Mouse (Mus musculus): Measurements from ENCODE around the gene Pltp. TPM values are rescaled to one million over a fixed set of nuclear protein-coding genes. Genes with fewer than 3 reads are reported as not detected.

Gene Pltp
- total RNA-seq (2012; rRNA removed) = 4.4 and 5.5 TPM in 2 replicates
- total RNA-seq (2014; rRNA removed) = 0.85 and 1.1 TPM in 2 replicates
- 0.94 and 0.98 TPM in 2 replicates for polyA plus RNA-seq (2012; ENCODE audit: insufficient read length, low read depth)

DNA sequence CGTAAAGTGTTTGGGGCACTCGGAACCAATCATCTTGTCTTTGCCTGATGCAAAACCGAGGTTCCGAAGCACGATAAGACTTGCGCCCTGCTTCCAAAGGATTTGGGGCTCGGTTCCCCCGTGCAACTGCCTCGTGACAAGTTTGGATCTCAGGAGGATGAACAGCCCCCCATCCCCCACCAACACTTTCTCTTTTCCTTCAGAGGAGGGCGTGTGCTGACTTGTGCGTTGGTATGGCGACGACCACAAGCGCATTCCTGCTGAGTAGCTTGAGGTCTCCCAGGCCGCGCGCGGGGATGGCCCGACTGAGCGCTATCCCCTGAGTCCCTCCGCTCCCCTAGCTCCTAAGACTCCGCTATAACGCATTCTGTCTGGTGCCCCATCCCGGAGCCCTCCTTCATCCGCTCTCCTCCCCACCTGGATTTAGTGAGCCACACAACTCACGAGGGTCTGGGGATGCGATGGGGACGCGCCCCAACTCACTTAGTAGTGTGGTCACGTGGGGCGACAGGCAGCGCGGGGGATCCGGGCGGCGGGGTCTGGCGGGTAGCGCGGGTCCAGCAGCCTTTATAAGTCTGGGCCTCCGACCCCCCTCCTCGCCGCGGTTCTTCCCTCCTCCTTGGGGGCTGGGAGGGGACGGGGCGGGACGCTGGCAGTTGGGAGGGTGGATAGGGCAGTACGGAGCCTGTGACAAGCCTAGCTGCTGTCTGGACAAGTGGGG lies at the start of gene Pltp:
Gene Pltp, minus strand, starts transcription at position 611 of the 721 bp plus-strand sequence.
- in situ Hi-C loops (cut with MboI; ENCODE audit: low pct_ligation_motif_present, low pct_unique_long_range_greater_than_20kb, low sequenced_read_pairs) = no loop called here
- no peaks in the 10 kb centered on the region for H3K36me3 ChIP-seq (replicated peaks in 1 of 2; ENCODE audit: control insufficient read depth in 1 of 2, insufficient read depth in 1 of 2, low read length in 1 of 2)
- peak; percentile 59 for DNase-seq (ENCODE audit: extremely low read depth)

DNA sequence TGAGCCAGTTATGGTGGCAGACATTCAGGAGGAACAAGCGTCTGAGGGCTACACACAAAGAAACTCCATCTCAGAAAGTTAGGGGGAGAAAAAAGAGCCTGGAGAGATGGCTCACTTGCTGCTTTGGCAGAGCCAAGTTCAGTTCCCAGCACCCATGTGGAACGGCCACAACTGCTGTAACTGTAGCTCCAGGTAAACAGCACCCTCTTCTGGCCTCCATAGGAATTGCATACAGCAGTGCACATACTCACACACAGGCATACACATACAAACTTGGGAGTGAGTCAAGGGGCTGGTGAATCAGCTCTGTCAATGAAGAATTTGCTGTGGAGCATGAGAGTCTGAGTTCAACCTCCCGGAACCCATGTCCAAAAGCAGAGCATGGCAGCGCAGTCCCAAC lies 48.6 kb upstream of the Pltp start:
- in situ Hi-C loops (cut with MboI; ENCODE audit: low pct_ligation_motif_present, low pct_unique_long_range_greater_than_20kb, low sequenced_read_pairs) (no loop called here), dilution Hi-C loops (cut with MboI; ENCODE audit: extremely low pct_ligation_motif_present, extremely low pct_unique_long_range_greater_than_20kb, low sequenced_read_pairs) (no loop called here)
- TF ChIP-seq CTCF (conservative IDR thresholded peaks at IDR 0.05 in 1 of 2, IDR thresholded peaks at IDR 0.05 in 1 of 2; ENCODE audit: low read depth in 2 of 2, low read length in 2 of 2) (peak; percentile 29 to 34; a peak in 3 of 4 replicates), ELF1 (IDR thresholded peaks at IDR 0.05; ENCODE audit: low read depth, low read length) (no peak)
- peaks cover 21% of the 10 kb centered on the region for H3K9me3 ChIP-seq (replicated peaks; ENCODE audit: low read length)
- peaks cover 2 to 15% of the 10 kb centered on the region in 2 experiments; a peak in 3 of 4 replicates for H3K4me1 ChIP-seq (ENCODE audit: control insufficient read depth in 1 of 2, insufficient read depth in 2 of 2)
- no peak overlapping the region for H3K4me2 ChIP-seq (ENCODE audit: insufficient read depth, low read depth, poor library complexity, severe bottlenecking)
- DNase-seq (ENCODE audit: extremely low read depth) = no peak
- no peak overlapping the region for H3K9ac ChIP-seq (ENCODE audit: insufficient read depth, low read depth)
- no peak overlapping the region for H3K27ac ChIP-seq (ENCODE audit: insufficient read depth, low read depth)
- H3K36me3 ChIP-seq (replicated peaks in 1 of 2; ENCODE audit: control insufficient read depth in 1 of 2, insufficient read depth in 1 of 2, low read length in 1 of 2) = peaks cover 64 to 83% of the 10 kb centered on the region in 2 experiments
- no peaks in the 10 kb centered on the region for H3K27me3 ChIP-seq (replicated peaks)
- peaks cover 10% of the 10 kb centered on the region for H3K79me2 ChIP-seq (replicated peaks; ENCODE audit: control insufficient read depth, extremely low read depth, insufficient read depth, poor library complexity, severe bottlenecking)
- H3K4me3 ChIP-seq (replicated peaks in 1 of 3; ENCODE audit: low read depth in 2 of 3, low read length in 2 of 3, poor library complexity in 1 of 3) = no peak overlapping the region

More for the DNA sequence above, at the start of gene Pltp:
- Histone ChIP-seq H3K4me1 (ENCODE audit: control insufficient read depth in 1 of 2, insufficient read depth in 2 of 2) (peaks cover 0 to 36% of the 10 kb centered on the region in 2 experiments; a peak in 3 of 4 replicates), H3K79me2 (replicated peaks; ENCODE audit: control insufficient read depth, extremely low read depth, insufficient read depth, poor library complexity, severe bottlenecking) (no peaks in the 10 kb centered on the region), H3K4me2 (ENCODE audit: insufficient read depth, low read depth, poor library complexity, severe bottlenecking) (peak within 1 kb of the TSS; percentile 49), H3K9ac (ENCODE audit: insufficient read depth, low read depth) (0 out of 2 replicates have a peak within 1 kb of the TSS, but pooled peaks have one; percentile 7), H3K4me3 (replicated peaks in 1 of 3; ENCODE audit: low read depth in 2 of 3, low read length in 2 of 3, poor library complexity in 1 of 3) (peak within 1 kb of the TSS; percentile 46 to 57 (median 47)), H3K9me3 (replicated peaks; ENCODE audit: low read length) (no peaks in the 10 kb centered on the region), H3K27ac (ENCODE audit: insufficient read depth, low read depth) (no peak within 1 kb of the TSS), H3K27me3 (replicated peaks) (peaks cover 19% of the 10 kb centered on the region)
- dilution Hi-C loops (cut with MboI; ENCODE audit: extremely low pct_ligation_motif_present, extremely low pct_unique_long_range_greater_than_20kb, low sequenced_read_pairs) = no loop called here
- TF ChIP-seq POLR2AphosphoS2 (IDR thresholded peaks at IDR 0.05; ENCODE audit: low read depth, low read length) = no peak
- no peak for TF ChIP-seq RCOR1 (conservative IDR thresholded peaks at IDR 0.05; ENCODE audit: low read depth, low read length)
- TF ChIP-seq ELF1 (IDR thresholded peaks at IDR 0.05; ENCODE audit: low read depth, low read length) = no peak
- no peak for TF ChIP-seq ZC3H11A (IDR thresholded peaks at IDR 0.05; ENCODE audit: low read depth, low read length)
- peak; percentile 27; the same call in 1 of the 2 replicates for TF ChIP-seq IRF4 (IDR thresholded peaks at IDR 0.05; ENCODE audit: low read depth, low read length)
- TF ChIP-seq EP300 (IDR thresholded peaks at IDR 0.05; ENCODE audit: low read length) = peak; percentile 16; the same call in 1 of the 2 replicates
- TF ChIP-seq BHLHE40 (IDR thresholded peaks at IDR 0.05; ENCODE audit: low read depth, low read length) = peak; percentile 67
- peak; percentile 98 for TF ChIP-seq CHD1 (IDR thresholded peaks at IDR 0.05; ENCODE audit: low read depth, low read length)
- no peak for TF ChIP-seq MAZ (IDR thresholded peaks at IDR 0.05; ENCODE audit: low read depth, low read length)
- peak; percentile 46 for TF ChIP-seq ETS1 (conservative IDR thresholded peaks at IDR 0.05; ENCODE audit: low read depth, low read length)
- no peak for TF ChIP-seq JUN (IDR thresholded peaks at IDR 0.05; ENCODE audit: insufficient read depth, low read depth, low read length)
- TF ChIP-seq TBP (conservative IDR thresholded peaks at IDR 0.05; ENCODE audit: low read depth, low read length) = no peak
- TF ChIP-seq NRF1 (IDR thresholded peaks at IDR 0.05; ENCODE audit: low read depth, low read length) = no peak
- TF ChIP-seq USF1 (IDR thresholded peaks at IDR 0.05; ENCODE audit: low read depth, low read length) = peak; percentile 62
- TF ChIP-seq ZKSCAN1 (IDR thresholded peaks at IDR 0.05; ENCODE audit: borderline replicate concordance, low read depth, low read length) = no peak
- TF ChIP-seq POLR2A (IDR thresholded peaks at IDR 0.05; ENCODE audit: low read depth, low read length) = no peak
- peak; percentile 48; the same call in 1 of the 2 replicates for TF ChIP-seq SIN3A (IDR thresholded peaks at IDR 0.05; ENCODE audit: low read length)
- peak; percentile 55 for TF ChIP-seq MEF2A (IDR thresholded peaks at IDR 0.05; ENCODE audit: borderline replicate concordance, low read depth, low read length)
- peak; percentile 75 for TF ChIP-seq CHD2 (IDR thresholded peaks at IDR 0.05; ENCODE audit: low read length)
- no peak for TF ChIP-seq CTCF (conservative IDR thresholded peaks at IDR 0.05 in 1 of 2, IDR thresholded peaks at IDR 0.05 in 1 of 2; ENCODE audit: low read depth in 2 of 2, low read length in 2 of 2)
- TF ChIP-seq JUND (conservative IDR thresholded peaks at IDR 0.05; ENCODE audit: low read depth, low read length) = no peak
- TF ChIP-seq MYC (IDR thresholded peaks at IDR 0.05; ENCODE audit: low read depth, low read length) = no peak
- no peak for TF ChIP-seq ZNF384 (IDR thresholded peaks at IDR 0.05; ENCODE audit: low read depth, low read length)
- TF ChIP-seq ZMIZ1 (IDR thresholded peaks at IDR 0.05; ENCODE audit: low read depth, low read length) = no peak
- no peak for TF ChIP-seq KAT2A (IDR thresholded peaks at IDR 0.05; ENCODE audit: insufficient replicate concordance, low read length)
- peak; percentile 47; the same call in 1 of the 2 replicates for TF ChIP-seq TCF12 (IDR thresholded peaks at IDR 0.05; ENCODE audit: low read depth, low read length)
- no peak for TF ChIP-seq E2F4 (IDR thresholded peaks at IDR 0.05; ENCODE audit: insufficient replicate concordance, low read depth, low read length)
- peak; percentile 20; the same call in 1 of the 2 replicates for TF ChIP-seq MAX (IDR thresholded peaks at IDR 0.05; ENCODE audit: low read length)
- no peak for TF ChIP-seq GABPA (IDR thresholded peaks at IDR 0.05; ENCODE audit: insufficient replicate concordance, low read depth, low read length)
- peak; percentile 30; the same call in 1 of the 2 replicates for TF ChIP-seq MAFK (IDR thresholded peaks at IDR 0.05; ENCODE audit: insufficient replicate concordance, low read length)
- peak; percentile 40 for TF ChIP-seq MXI1 (IDR thresholded peaks at IDR 0.05; ENCODE audit: low read depth, low read length)
- no peak for TF ChIP-seq RAD21 (IDR thresholded peaks at IDR 0.05; ENCODE audit: low read depth, low read length)
- no peak for TF ChIP-seq NELFE (IDR thresholded peaks at IDR 0.05; ENCODE audit: low read depth, low read length)
